In genomic region chr12:54877875-54878274, GRCm38 (mm10) we compare ENCODE assay signal across 26 mouse cellular contexts.
"Had no signal": no experiment of that assay in that cellular context is flagged by ENCODE, and none has a peak within 500 bp of the region (broad histone marks: within the 10 kb centered on the region; RNA-seq: fewer than 3 reads in every experiment).

No protein-coding gene starts in this region.

- H3K36me3 ChIP-seq: heart, embryonic 10.5 days; heart, embryonic 12.5 days; hindbrain, embryonic 10.5 days; hindbrain, embryonic 12.5 days; intestine, embryonic 15.5 days; limb, embryonic 13.5 days; liver, embryonic 12.5 days had no signal

- H3K9ac ChIP-seq: heart, embryonic 12.5 days; hindbrain, embryonic 12.5 days; hindbrain, embryonic 14.5 days; intestine, embryonic 15.5 days; limb, embryonic 13.5 days; liver, embryonic 12.5 days; liver, embryonic 14.5 days had no signal

- DNase-seq: gastrocnemius, adult 2 months; gastrocnemius, postnatal 10 days; gastrocnemius, postnatal 25 days; heart, adult 2 months; heart, postnatal 10 days; heart, postnatal 4 days; kidney, adult 18-20 months; kidney, adult 8-10 months; kidney, postnatal 10 days; kidney, postnatal 25 days; kidney, postnatal 4 days; liver had no signal

- H3K4me2 ChIP-seq: heart, embryonic 12.5 days; hindbrain, embryonic 12.5 days; hindbrain, embryonic 14.5 days; intestine, embryonic 15.5 days; limb, embryonic 13.5 days; liver, embryonic 12.5 days had no signal

- ATAC-seq: hindbrain, embryonic 16.5 days; inflammation-experienced regulatory T-cells, adult 6 months; intestine, embryonic 15.5 days; intestine, postnatal 0 days; liver, embryonic 12.5 days had no signal

- H3K9me3 ChIP-seq: heart, embryonic 10.5 days; heart, embryonic 12.5 days; hindbrain, embryonic 10.5 days; hindbrain, embryonic 12.5 days; intestine, embryonic 15.5 days; limb, embryonic 13.5 days; liver, embryonic 12.5 days had no signal

- H3K4me1 ChIP-seq: hindbrain, embryonic 10.5 days; hindbrain, embryonic 12.5 days; intestine, embryonic 15.5 days; limb, embryonic 13.5 days; liver, embryonic 12.5 days had no signal

- H3K27me3 ChIP-seq: heart, embryonic 12.5 days; hindbrain, embryonic 12.5 days; intestine, embryonic 15.5 days; limb, embryonic 13.5 days; liver, embryonic 12.5 days had no signal

- H3K4me3 ChIP-seq: gastrocnemius, adult 2 months; heart, adult 2 months; heart, embryonic 10.5 days; heart, embryonic 12.5 days; hindbrain, embryonic 10.5 days; hindbrain, embryonic 12.5 days; intestine, embryonic 15.5 days; layer of hippocampus, adult 2 months; left cerebral cortex, adult 2 months; limb, embryonic 13.5 days; liver, embryonic 12.5 days had no signal

- H3K27ac ChIP-seq: gastrocnemius, adult 2 months; heart, adult 2 months; heart, embryonic 10.5 days; hindbrain, embryonic 10.5 days; hindbrain, embryonic 12.5 days; hindbrain, embryonic 14.5 days; intestine, embryonic 15.5 days; layer of hippocampus, adult 2 months; left cerebral cortex, adult 2 months; limb, embryonic 13.5 days; liver, embryonic 12.5 days; liver, embryonic 14.5 days had no signal
